Mouse (Mus musculus) lung, adult 2 months (tissue): ENCODE measurements around the gene Dapk1.

Experiments used
- CTCF ChIP-seq: fragments of 200-500 bp; IDR thresholded peaks from 2 replicates; pipeline ENCODE4 v1.5.1; 2011; ENCODE audit warnings: mild to moderate bottlenecking, low read length, control low read depth; ENCODE audit not compliant: insufficient read depth
- POLR2A ChIP-seq: fragments of 200-500 bp; IDR thresholded peaks from 2 replicates; pipeline ENCODE4 v1.6.1; 2011; ENCODE audit warnings: low read depth, mild to moderate bottlenecking, control low read depth, low read length, borderline replicate concordance; ENCODE audit errors: extremely low read depth

GRCm38 (mm10) chr13:60674301-60674700, 72.6 kb downstream of the Dapk1 start:
- TF ChIP-seq CTCF (no peak), POLR2A (no peak)
